Mouse (Mus musculus) testis, postnatal 10 days (tissue): Measurements from ENCODE around the gene Slc19a2.
"Not testable (repeated sequence)": the region's sequence is repeated elsewhere in the genome, so short reads cannot be mapped to it uniquely, and the experiment has no call there.

Experiments
- DNase-seq: peaks from one replicate; pipeline ENCODE4 v3.0.0; 2021; ENCODE audit warnings: low spot score

Slc19a2 gene

GRCm38 (mm10) chr1:164248465-164249331 lies at the start of gene Slc19a2:
Slc19a2 (plus strand) TSS chr1:164249046.
- DNase-seq: peak; percentile 100

GRCm38 (mm10) chr1:164199551-164199950 lies 49.3 kb upstream of the Slc19a2 start:
- peak; percentile 73 for DNase-seq

GRCm38 (mm10) chr1:164208437-164208836 lies 40.4 kb upstream of the Slc19a2 start:
- no peak for DNase-seq

DNA sequence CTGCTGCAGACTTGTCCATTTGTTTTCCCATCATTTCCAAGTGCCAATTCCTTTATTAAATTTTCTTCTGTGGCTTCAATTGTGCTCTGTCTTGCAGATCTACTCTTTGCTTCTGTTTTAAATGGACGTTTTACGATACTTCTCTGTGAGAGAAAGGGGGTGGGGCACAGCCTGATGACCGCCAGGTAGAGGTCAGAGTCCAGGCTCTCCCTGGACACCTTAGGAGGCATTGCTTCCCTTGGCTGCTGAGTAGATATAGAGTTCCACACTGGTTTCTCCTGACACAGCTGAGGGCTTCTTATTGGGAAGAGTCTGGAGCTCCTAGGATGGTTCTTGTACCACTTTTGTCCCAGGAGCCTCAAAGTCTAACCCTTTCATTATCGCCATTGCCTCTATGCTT lies 37.9 kb upstream of the Slc19a2 start:
- DNase-seq: no peak

DNA sequence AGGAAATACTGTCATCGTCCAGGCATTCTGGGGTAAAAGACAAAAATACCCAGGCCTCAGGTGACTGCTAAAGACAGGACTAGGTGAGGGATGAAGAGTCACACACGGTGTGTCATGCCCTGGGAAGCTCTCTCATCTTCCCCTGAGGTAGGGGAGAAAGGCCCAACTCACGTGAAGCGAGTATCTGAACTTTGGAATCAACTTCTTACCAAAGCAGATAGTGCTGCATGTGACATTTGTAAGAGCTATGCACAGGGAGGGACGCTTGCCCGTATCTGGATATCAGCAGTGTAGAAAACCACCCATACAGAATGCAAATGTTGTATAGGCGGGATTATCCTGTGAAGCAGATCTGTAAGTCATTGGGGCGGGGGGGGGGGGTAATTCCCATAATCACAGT lies 36.2 kb upstream of the Slc19a2 start:
- no peak for DNase-seq

DNA sequence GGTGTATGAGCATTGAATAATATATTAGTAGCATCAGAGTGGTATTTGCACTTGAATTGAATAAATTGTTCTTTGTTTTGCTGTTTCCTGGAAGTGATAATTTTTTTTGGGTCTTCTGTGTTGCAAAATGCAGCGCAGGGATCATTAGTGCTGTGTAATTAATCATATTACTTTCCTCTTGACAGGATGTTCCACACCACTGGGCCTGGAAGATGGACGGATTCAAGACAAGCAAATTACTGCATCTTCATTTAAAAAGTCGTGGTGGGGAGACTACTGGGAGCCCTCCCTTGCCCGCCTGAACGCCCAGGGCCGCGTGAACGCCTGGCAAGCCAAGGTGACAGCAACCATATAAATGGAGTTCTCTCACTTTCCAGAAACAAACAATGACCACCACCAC lies 34.7 kb upstream of the Slc19a2 start:
- no peak for DNase-seq

- DNase-seq: no peak
Observed at GRCm38 (mm10) chr1:164215097-164215496, 33.7 kb upstream of the Slc19a2 start.

GRCm38 (mm10) chr1:164215540-164215939 lies 33.3 kb upstream of the Slc19a2 start:
- no peak for DNase-seq

- DNase-seq: no peak
Observed at GRCm38 (mm10) chr1:164217791-164218685, 30.8 kb upstream of the Slc19a2 start.

DNA sequence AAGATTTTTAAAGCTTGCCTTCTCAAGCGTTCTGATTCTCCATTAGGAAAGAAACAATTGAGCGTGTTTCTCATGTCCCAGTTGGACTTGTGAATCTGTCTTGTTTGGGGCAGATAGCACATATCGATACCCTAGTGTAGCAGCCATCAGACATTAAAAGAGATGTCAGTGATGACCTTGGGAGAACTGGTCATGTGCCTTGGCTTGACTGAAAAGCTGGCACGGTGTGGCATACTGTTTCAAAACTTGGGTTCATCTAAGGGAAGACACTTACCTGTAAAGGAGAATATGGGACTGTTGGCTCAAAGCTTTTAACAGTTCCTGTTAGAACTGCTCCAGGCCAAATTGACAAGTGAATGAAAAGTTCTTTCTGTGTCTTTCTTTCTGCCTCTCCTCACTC lies 28.6 kb upstream of the Slc19a2 start:
- DNase-seq: no peak

GRCm38 (mm10) chr1:164223089-164223488 lies 25.8 kb upstream of the Slc19a2 start:
- DNase-seq: no peak

GRCm38 (mm10) chr1:164231937-164232570 lies 16.8 kb upstream of the Slc19a2 start:
- not testable (repeated sequence) for DNase-seq

GRCm38 (mm10) chr1:164233447-164233846 lies 15.4 kb upstream of the Slc19a2 start:
- no peak for DNase-seq

DNA sequence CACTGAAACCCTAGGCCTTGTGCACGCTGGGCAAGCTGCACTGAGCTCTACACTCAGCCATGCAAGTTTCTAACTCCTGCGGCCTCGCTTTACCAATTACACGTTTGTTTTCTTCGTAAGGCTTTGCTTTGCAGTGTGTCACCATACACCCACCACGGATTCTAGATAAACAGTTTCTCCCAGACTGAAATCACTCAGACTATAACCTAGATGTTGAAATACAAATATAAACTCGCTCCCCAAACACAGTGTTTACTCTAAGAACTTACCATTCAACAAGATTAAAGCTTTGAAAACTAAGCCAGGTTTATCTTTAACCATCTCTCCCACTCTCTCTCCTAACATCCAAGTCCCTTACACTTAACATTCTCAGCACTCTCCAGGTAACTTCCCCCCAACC lies 13.8 kb upstream of the Slc19a2 start:
- DNase-seq: no peak

GRCm38 (mm10) chr1:164236078-164236477 lies 12.8 kb upstream of the Slc19a2 start:
- DNase-seq: peak; percentile 71

- no peak for DNase-seq
Observed at GRCm38 (mm10) chr1:164241494-164241893, 7.4 kb upstream of the Slc19a2 start.

DNA sequence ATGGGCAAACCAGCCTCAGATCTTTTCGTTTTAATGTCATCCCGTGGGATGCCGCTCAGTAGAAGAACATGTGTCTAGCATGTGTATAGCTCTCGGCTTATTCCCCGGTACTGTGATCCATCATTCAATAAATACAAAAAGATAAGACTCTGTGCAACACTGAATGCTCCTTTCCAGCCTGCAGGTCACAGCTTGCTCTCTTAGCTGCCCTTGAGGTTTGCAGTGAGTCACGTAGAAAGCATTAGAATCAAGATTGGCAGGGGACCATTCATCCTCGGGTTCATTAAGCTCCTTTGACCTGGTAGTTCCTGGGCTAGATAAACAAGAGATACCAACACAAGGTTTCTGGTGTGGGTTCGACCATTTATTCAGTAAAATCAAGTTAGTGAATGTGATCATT lies 6.0 kb upstream of the Slc19a2 start:
- DNase-seq: no peak

DNA sequence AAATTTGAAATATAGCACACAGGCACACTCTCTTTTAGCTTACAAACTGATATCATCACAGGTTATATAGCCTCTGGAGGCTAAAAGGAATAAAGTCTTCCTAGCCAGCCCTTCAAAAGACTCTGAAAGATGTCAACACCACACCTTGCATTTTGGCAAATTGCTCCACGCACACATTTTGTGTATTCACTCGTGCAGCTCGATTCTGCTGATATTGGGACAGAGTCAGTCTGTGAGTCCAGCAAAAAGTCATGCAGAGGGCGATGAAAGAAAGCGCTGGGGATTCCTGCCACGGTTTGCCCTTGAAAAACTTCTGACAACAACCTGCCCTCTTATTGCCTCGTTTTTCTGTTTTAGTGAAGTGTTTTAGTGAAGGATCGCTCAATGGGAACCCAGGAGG lies 1.4 kb upstream of the Slc19a2 start:
- DNase-seq: no peak

DNA sequence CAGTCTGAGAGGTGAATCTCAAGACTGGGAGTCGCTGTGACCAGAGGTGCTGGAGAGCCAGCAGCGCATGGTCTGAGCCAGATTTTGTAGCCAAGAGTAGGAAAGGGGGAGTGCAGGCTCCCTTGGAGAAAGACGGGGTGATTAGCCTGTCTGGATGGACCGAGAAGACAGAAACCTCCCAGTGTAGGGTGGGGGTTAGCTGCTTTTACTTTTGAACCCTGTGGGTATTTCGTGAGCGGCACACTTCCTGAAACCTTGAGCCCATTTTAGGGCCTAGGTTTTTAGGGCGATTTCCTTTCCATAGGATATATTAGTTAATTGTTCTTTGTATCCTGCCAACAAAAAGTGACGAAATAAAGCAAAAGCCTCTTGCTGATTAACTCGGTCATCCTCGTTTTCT lies 875 bp upstream of the Slc19a2 start:
- no peak for DNase-seq

DNA sequence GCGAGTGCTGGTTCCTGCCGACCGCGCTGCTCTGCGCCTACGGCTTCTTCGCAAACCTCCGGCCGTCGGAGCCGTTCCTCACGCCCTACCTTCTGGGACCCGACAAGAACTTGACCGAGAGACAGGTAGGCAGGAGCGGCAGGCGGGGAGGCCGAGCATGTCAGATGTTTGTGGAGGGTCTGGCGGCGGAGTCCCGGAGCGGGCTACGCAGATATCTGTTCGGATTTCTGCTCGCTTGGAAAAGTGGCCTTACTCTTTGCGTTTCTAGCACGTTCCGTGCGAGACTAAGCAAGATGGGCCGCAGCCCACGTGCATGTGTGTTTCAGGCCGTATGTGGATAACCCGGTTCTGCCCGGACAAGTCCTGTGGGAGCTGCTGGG lies 476 bp downstream of the Slc19a2 start:
- DNase-seq: no peak

- no peak for DNase-seq
Observed at GRCm38 (mm10) chr1:164250391-164251150, 1.7 kb downstream of the Slc19a2 start.

- DNase-seq: no peak
Observed at GRCm38 (mm10) chr1:164251438-164251837, 2.6 kb downstream of the Slc19a2 start.
